Mouse (Mus musculus) limb, embryonic 11.5 days (tissue): ENCODE measurements at regions not wholly inside any gene's neighbourhood (a gene's known extent, or its start where the extent isn't known, plus 50 kb on each side); places are given as distances from the start of the nearest gene placed in this dataset.

Experiments
- ATAC-seq: fragments of 200-750 bp; cut with Nextera tagmentation; 2 replicates; pipeline ENCODE4 v1.8.0; 2017; ENCODE audit warnings: low read depth; ENCODE audit not compliant: insufficient number of reproducible peaks, low FRiP score, low TSS enrichment
- DNase-seq: peaks from one replicate; pipeline ENCODE4 v3.0.0-alpha.2; 2015; ENCODE audit warnings: low spot score
- H3K27ac ChIP-seq: fragments of 300-500 bp; sonication (generic); replicated peaks from 2 replicates; pipeline ENCODE4 v1.5.1; 2014; ENCODE audit warnings: low read depth, mild to moderate bottlenecking, low read length
- H3K27me3 ChIP-seq: fragments of 300-500 bp; sonication (generic); 2 replicates; pipeline ENCODE4 v1.6.1; 2014; ENCODE audit warnings: mild to moderate bottlenecking, low read length, mixed read lengths; ENCODE audit not compliant: control insufficient read depth, insufficient read depth
- H3K36me3 ChIP-seq: fragments of 300-500 bp; sonication (generic); 2 replicates; pipeline ENCODE4 v1.6.1; 2014; ENCODE audit warnings: mild to moderate bottlenecking, low read length, moderate library complexity, mixed read lengths; ENCODE audit not compliant: control insufficient read depth, insufficient read depth
- H3K4me1 ChIP-seq: fragments of 300-500 bp; sonication (generic); 2 replicates; pipeline ENCODE4 v1.6.1; 2014; ENCODE audit warnings: low read length, mixed read lengths; ENCODE audit not compliant: control insufficient read depth, insufficient read depth
- H3K4me2 ChIP-seq: fragments of 300-500 bp; sonication (generic); 2 replicates; pipeline ENCODE4 v1.6.1; 2014; ENCODE audit warnings: low read depth, mild to moderate bottlenecking, moderate library complexity; ENCODE audit not compliant: severe bottlenecking
- H3K4me3 ChIP-seq: fragments of 300-500 bp; sonication (generic); 2 replicates; pipeline ENCODE4 v1.5.1; 2014; ENCODE audit warnings: low read depth, low read length
- H3K9ac ChIP-seq: fragments of 300-500 bp; sonication (generic); 2 replicates; pipeline ENCODE4 v1.6.1; 2014; ENCODE audit warnings: mild to moderate bottlenecking, low read length
- H3K9me3 ChIP-seq: fragments of 300-500 bp; sonication (generic); 2 replicates; pipeline ENCODE4 v1.6.1; 2016; ENCODE audit warnings: low read length; ENCODE audit not compliant: control insufficient read depth
- WGBS: fragments of 180-500 bp; shearing (Covaris S2); extraction: QIAGEN DNeasy Blood & Tissue Kit; methylation state at CpG from one replicate; pipeline ENCODE4 v1.1.7; 2014; 5-methylcytosine and 5-hydroxymethylcytosine counted together

DNA sequence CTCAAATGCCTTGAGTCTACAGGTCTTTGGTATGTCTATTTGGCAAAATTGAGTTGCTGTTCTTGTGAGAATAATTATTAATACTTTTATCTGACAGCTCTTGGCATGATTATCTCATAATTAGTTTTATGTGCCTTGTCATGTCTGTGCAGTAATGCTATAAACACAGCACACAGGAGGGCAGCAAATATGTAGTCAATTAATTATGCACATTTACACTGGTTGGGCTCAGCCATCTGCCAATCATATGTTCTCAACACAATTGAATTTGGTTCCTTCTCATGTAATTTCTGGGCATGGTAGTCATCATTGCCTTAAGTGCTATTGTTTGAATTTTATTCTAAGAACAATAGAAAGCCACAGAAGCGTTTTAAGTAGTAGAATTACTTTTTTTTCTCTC, 1650.7 kb upstream of the Tenm2 start:
- H3K4me2 ChIP-seq, result no peak overlapping the region
- no peak overlapping the region for H3K27ac ChIP-seq
- 55% methylated on average over 1 of the region's 1 CpGs for WGBS
- no peaks in the 10 kb centered on the region for H3K9me3 ChIP-seq
- no peaks in the 10 kb centered on the region for H3K36me3 ChIP-seq
- ATAC-seq (no peak), DNase-seq (no peak)
- no peak overlapping the region for H3K4me3 ChIP-seq
- H3K4me1 ChIP-seq, result no peaks in the 10 kb centered on the region
- no peak overlapping the region for H3K9ac ChIP-seq
- H3K27me3 ChIP-seq, result no peaks in the 10 kb centered on the region

DNA sequence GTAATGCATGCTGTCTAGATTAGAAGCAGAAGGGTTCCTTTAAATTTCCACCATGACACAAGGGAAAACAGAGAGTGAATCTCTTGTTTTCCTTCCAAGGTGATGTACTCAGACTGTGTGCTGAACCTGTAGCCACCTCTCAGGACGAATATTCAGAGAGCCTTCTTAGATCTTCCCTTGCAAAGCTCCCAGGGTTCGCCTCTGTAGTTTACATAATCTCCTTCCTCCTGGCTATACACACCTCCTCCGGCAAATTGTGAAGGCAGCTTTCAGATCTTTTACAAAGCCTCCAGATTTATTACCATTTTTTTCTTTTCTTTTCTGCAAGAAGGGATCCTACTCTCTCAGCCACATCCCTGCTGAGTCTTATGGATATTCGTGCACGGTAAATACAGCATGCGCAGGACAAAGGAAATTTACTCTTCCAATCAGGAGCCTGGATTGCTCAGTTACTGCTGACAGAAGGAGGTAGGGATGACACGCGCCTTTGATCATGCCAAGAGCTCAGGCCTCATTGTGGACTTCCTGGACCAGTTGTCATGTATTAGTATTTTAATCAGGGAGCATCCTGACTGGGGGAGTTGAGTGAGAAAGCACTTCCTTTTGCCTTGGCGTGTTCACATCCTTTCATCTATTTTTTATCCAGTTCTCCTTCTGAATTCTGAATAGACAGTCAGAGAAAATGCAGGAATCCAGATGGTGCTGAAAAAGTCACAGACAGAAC, 1626.0 kb upstream of the Tenm2 start:
- no peaks in the 10 kb centered on the region for H3K27me3 ChIP-seq
- WGBS, result 32% methylated on average over 9 of the region's 9 CpGs
- H3K4me3 ChIP-seq, result no peak overlapping the region
- H3K9ac ChIP-seq, result no peak overlapping the region
- no peaks in the 10 kb centered on the region for H3K4me1 ChIP-seq
- H3K36me3 ChIP-seq, result no peaks in the 10 kb centered on the region
- no peak overlapping the region for H3K27ac ChIP-seq
- DNase-seq (no peak), ATAC-seq (no peak)
- no peak overlapping the region for H3K4me2 ChIP-seq
- no peaks in the 10 kb centered on the region for H3K9me3 ChIP-seq

- no peak overlapping the region for H3K27ac ChIP-seq
- H3K36me3 ChIP-seq, result no peaks in the 10 kb centered on the region
- no peak for DNase-seq
- no peak overlapping the region for H3K9ac ChIP-seq
- no peaks in the 10 kb centered on the region for H3K4me1 ChIP-seq
- 71% methylated on average over 9 of the region's 9 CpGs for WGBS
- no peak for ATAC-seq
- no peak overlapping the region for H3K4me3 ChIP-seq
- H3K9me3 ChIP-seq, result no peaks in the 10 kb centered on the region
- H3K27me3 ChIP-seq, result no peaks in the 10 kb centered on the region
- no peak overlapping the region for H3K4me2 ChIP-seq
These were observed 1620.9 kb upstream of the Tenm2 start for GRCm38 (mm10) chr11:38856645-38857044.

- WGBS, result 47% methylated on average over 5 of the region's 5 CpGs
- no peaks in the 10 kb centered on the region for H3K4me1 ChIP-seq
These were observed 1593.4 kb upstream of the Tenm2 start for GRCm38 (mm10) chr11:38829148-38829547.

DNA sequence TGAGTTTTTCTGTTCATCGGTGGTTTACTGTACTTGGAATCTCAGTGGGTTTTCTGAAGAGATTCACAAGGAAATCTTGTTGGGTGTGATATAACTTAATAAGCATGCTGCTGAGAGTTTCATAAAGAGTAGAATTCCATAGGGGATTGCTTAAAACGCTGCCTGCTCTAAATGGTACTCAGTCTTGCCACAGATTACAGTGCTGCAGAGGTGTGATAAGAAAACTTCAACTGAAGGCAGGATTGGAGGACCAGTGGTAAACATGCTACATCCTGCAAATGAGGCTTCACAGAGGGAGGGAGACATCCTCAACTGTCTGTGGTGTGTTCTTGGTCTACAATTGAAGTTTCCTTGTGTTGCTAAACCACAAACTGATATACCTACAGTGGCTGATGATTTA, 1592.6 kb upstream of the Tenm2 start:
- Histone ChIP-seq H3K9ac (no peak overlapping the region), H3K9me3 (no peaks in the 10 kb centered on the region), H3K27ac (no peak overlapping the region), H3K27me3 (no peaks in the 10 kb centered on the region), H3K36me3 (no peaks in the 10 kb centered on the region), H3K4me1 (no peaks in the 10 kb centered on the region), H3K4me3 (no peak overlapping the region), H3K4me2 (no peak overlapping the region)
- 67% methylated on average over 2 of the region's 2 CpGs for WGBS
- no peak for DNase-seq
- ATAC-seq, result no peak

More at GRCm38 (mm10) chr11:38829148-38829547, 1593.4 kb upstream of the Tenm2 start:
- Histone ChIP-seq H3K36me3 (no peaks in the 10 kb centered on the region), H3K27me3 (no peaks in the 10 kb centered on the region), H3K9ac (no peak overlapping the region), H3K4me3 (no peak overlapping the region), H3K4me2 (no peak overlapping the region), H3K27ac (no peak overlapping the region), H3K9me3 (no peaks in the 10 kb centered on the region)
- ATAC-seq (peak; percentile 51; the same call in 1 of the 2 replicates), DNase-seq (peak; percentile 22)

GRCm38 (mm10) chr11:38825172-38825753, 1589.5 kb upstream of the Tenm2 start:
- ATAC-seq (no peak), DNase-seq (no peak)
- Histone ChIP-seq H3K4me2 (no peak overlapping the region), H3K9ac (no peak overlapping the region), H3K4me3 (no peak overlapping the region), H3K4me1 (no peaks in the 10 kb centered on the region), H3K27me3 (no peaks in the 10 kb centered on the region), H3K9me3 (no peaks in the 10 kb centered on the region), H3K36me3 (no peaks in the 10 kb centered on the region), H3K27ac (no peak overlapping the region)
- 65% methylated on average over 1 of the region's 1 CpGs for WGBS

DNA sequence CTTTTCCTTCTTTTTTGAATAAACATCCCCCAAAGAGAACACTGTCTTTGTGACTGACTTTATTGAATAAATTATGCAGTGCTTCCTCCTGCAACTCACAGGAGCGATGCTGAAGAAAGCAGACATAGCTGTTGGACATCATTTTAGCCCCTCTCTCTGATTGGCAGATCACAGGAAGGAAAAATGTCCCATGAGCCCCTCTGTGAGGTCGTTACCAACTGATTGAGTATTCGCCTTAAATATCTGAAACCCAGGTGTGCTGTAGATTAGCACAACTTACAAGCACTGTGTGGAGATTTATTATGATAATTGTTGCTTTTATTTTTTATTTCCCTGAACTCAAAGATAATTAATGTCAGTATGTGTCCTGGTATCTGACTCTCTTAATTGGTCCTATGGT, 1582.4 kb upstream of the Tenm2 start:
- DNase-seq, result no peak
- no peaks in the 10 kb centered on the region for H3K36me3 ChIP-seq
- no peak overlapping the region for H3K4me2 ChIP-seq
- ATAC-seq, result no peak
- no peaks in the 10 kb centered on the region for H3K4me1 ChIP-seq
- H3K9ac ChIP-seq, result no peak overlapping the region
- 67% methylated on average over 3 of the region's 3 CpGs for WGBS
- no peak overlapping the region for H3K27ac ChIP-seq
- no peaks in the 10 kb centered on the region for H3K9me3 ChIP-seq
- no peaks in the 10 kb centered on the region for H3K27me3 ChIP-seq
- H3K4me3 ChIP-seq, result no peak overlapping the region

GRCm38 (mm10) chr11:38783548-38783947, 1547.8 kb upstream of the Tenm2 start:
- Histone ChIP-seq H3K9me3 (no peaks in the 10 kb centered on the region), H3K4me1 (no peaks in the 10 kb centered on the region), H3K9ac (no peak overlapping the region), H3K4me3 (no peak overlapping the region), H3K4me2 (no peak overlapping the region), H3K36me3 (no peaks in the 10 kb centered on the region), H3K27me3 (no peaks in the 10 kb centered on the region), H3K27ac (no peak overlapping the region)
- DNase-seq, result no peak
- no peak for ATAC-seq
- WGBS, result 58% methylated on average over 4 of the region's 4 CpGs

DNA sequence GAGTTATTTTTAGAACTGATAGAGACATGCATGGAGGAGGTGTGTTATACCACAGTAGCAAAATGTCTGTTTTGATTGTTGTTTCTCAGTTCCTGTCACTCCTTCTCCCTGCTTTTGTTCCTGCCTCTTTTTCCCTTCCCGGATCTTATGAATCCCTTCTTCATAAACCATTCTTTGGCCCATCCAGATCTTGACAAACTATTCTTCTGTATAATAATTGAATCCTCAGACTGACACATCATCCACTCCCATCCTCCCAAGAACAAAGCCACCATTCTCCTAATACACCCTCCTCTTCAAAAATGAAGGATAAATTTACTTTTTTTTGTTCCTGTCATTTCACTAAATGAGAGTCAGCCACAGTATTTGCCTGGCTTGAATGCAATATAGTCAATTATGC, 1543.8 kb upstream of the Tenm2 start:
- Histone ChIP-seq H3K27ac (no peak overlapping the region), H3K4me1 (no peaks in the 10 kb centered on the region), H3K9ac (no peak overlapping the region), H3K4me2 (no peak overlapping the region), H3K4me3 (no peak overlapping the region), H3K27me3 (no peaks in the 10 kb centered on the region), H3K9me3 (no peaks in the 10 kb centered on the region), H3K36me3 (no peaks in the 10 kb centered on the region)
- WGBS, result 77% methylated on average over 1 of the region's 1 CpGs
- DNase-seq, result no peak
- ATAC-seq, result no peak
